ENCODE assay signal across 16 mouse cellular contexts in genomic region chr2:57672007-57672643, GRCm38 (mm10).
DNase-seq lines count a peak whose midpoint lies in the region; ATAC-seq lines count a peak whose summit lies in the region.
"Had no signal": no experiment of that assay in that cellular context is flagged by ENCODE, and none has a peak within 500 bp of the region (broad histone marks: within the 10 kb centered on the region; RNA-seq: fewer than 3 reads in every experiment).

No protein-coding gene starts in this region.

- H3K9me3 ChIP-seq in midbrain, embryonic 14.5 days (ENCODE audit: control insufficient read depth, low read length) = no peaks in the 10 kb centered on the region
- no peaks in the 10 kb centered on the region for H3K9me3 ChIP-seq in midbrain, embryonic 15.5 days
- no peaks in the 10 kb centered on the region for H3K9me3 ChIP-seq in heart, embryonic 12.5 days (replicated peaks)
- H3K9me3 ChIP-seq: heart, embryonic 10.5 days; limb, embryonic 13.5 days; neural tube, embryonic 15.5 days had no signal

- H3K27ac ChIP-seq in midbrain, embryonic 14.5 days (replicated peaks; ENCODE audit: low read depth, low read length) = no peak overlapping the region
- no peak overlapping the region for H3K27ac ChIP-seq in midbrain, embryonic 15.5 days
- H3K27ac ChIP-seq in heart, embryonic 12.5 days (ENCODE audit: poor library complexity, severe bottlenecking) = no peak overlapping the region
- H3K27ac ChIP-seq: gastrocnemius, adult 2 months; heart, embryonic 10.5 days; limb, embryonic 13.5 days; macrophage; neural tube, embryonic 15.5 days had no signal

- no peaks in the 10 kb centered on the region for H3K27me3 ChIP-seq in midbrain, embryonic 14.5 days (ENCODE audit: control insufficient read depth, insufficient read depth, low read length)
- H3K27me3 ChIP-seq in midbrain, embryonic 15.5 days (replicated peaks) = no peaks in the 10 kb centered on the region
- H3K27me3 ChIP-seq in heart, embryonic 12.5 days (replicated peaks) = no peaks in the 10 kb centered on the region
- H3K27me3 ChIP-seq: CH12.LX; limb, embryonic 13.5 days; neural tube, embryonic 15.5 days had no signal

- ATAC-seq in midbrain, embryonic 14.5 days (ENCODE audit: low FRiP score, low TSS enrichment) = no peak
- no peak for ATAC-seq in midbrain, embryonic 15.5 days (replicated peaks)
- no peak for ATAC-seq in heart, embryonic 12.5 days (ENCODE audit: insufficient number of reproducible peaks, low FRiP score)

- no peak overlapping the region for H3K9ac ChIP-seq in midbrain, embryonic 14.5 days (replicated peaks; ENCODE audit: low read length)
- H3K9ac ChIP-seq in midbrain, embryonic 15.5 days = no peak overlapping the region
- H3K9ac ChIP-seq in heart, embryonic 12.5 days = no peak overlapping the region
- H3K9ac ChIP-seq: limb, embryonic 13.5 days; neural tube, embryonic 15.5 days had no signal

- H3K36me3 ChIP-seq in midbrain, embryonic 14.5 days (ENCODE audit: control insufficient read depth, insufficient read depth, low read length) = no peaks in the 10 kb centered on the region
- no peaks in the 10 kb centered on the region for H3K36me3 ChIP-seq in midbrain, embryonic 15.5 days (replicated peaks)
- H3K36me3 ChIP-seq in heart, embryonic 12.5 days = no peaks in the 10 kb centered on the region
- H3K36me3 ChIP-seq: heart, embryonic 10.5 days; limb, embryonic 13.5 days; neural tube, embryonic 15.5 days had no signal

- H3K4me1 ChIP-seq in midbrain, embryonic 14.5 days (ENCODE audit: control insufficient read depth, insufficient read depth, low read length) = no peaks in the 10 kb centered on the region
- no peaks in the 10 kb centered on the region for H3K4me1 ChIP-seq in midbrain, embryonic 15.5 days
- H3K4me1 ChIP-seq in heart, embryonic 12.5 days (replicated peaks) = no peaks in the 10 kb centered on the region
- H3K4me1 ChIP-seq: heart, embryonic 10.5 days; limb, embryonic 13.5 days; neural tube, embryonic 15.5 days had no signal

- no peak overlapping the region for H3K4me3 ChIP-seq in midbrain, embryonic 14.5 days (replicated peaks; ENCODE audit: low read depth, low read length)
- no peak overlapping the region for H3K4me3 ChIP-seq in midbrain, embryonic 15.5 days
- no peak overlapping the region for H3K4me3 ChIP-seq in heart, embryonic 12.5 days
- H3K4me3 ChIP-seq: gastrocnemius, adult 2 months; heart, embryonic 10.5 days; limb, embryonic 13.5 days; neural tube, embryonic 15.5 days had no signal

- peak; percentile 57 for DNase-seq in midbrain, embryonic 14.5 days
- peak; percentile 47 for DNase-seq in cerebellum, adult 11-12 months
- DNase-seq in cerebellum, postnatal 25 days = peak; percentile 49 to 64
- DNase-seq in ovary, postnatal 14 days (ENCODE audit: low spot score) = no peak
- DNase-seq in kidney, adult 8-10 months = no peak
- DNase-seq: gastrocnemius, adult 2 months; heart, postnatal 36 days; kidney, adult 2 months; lung, adult 18-20 months had no signal

- WGBS in midbrain, embryonic 14.5 days = 53% methylated on average over 3 of the region's 3 CpGs
- whole genome bisulfite sequencing in midbrain, embryonic 15.5 days = 52% methylated on average over 3 of the region's 3 CpGs
- WGBS in heart, embryonic 12.5 days = 67% methylated on average over 3 of the region's 3 CpGs

- no peak overlapping the region for H3K4me2 ChIP-seq in midbrain, embryonic 14.5 days (ENCODE audit: low read length)
- H3K4me2 ChIP-seq in midbrain, embryonic 15.5 days = no peak overlapping the region
- no peak overlapping the region for H3K4me2 ChIP-seq in heart, embryonic 12.5 days
- H3K4me2 ChIP-seq: limb, embryonic 13.5 days; neural tube, embryonic 15.5 days had no signal

Comparison
In these comparisons a context has a peak if more than half of its experiments do, and no peak if none do; other contexts are left out.
1. DNase-seq: peak in midbrain, embryonic 14.5 days (single experiment), cerebellum, adult 11-12 months (single experiment) and cerebellum, postnatal 25 days (2 of 2); none in ovary, postnatal 14 days (single experiment) and kidney, adult 8-10 months (0 of 2).